Mouse (Mus musculus): ENCODE data around the gene Per1.

Per1 gene

DNA sequence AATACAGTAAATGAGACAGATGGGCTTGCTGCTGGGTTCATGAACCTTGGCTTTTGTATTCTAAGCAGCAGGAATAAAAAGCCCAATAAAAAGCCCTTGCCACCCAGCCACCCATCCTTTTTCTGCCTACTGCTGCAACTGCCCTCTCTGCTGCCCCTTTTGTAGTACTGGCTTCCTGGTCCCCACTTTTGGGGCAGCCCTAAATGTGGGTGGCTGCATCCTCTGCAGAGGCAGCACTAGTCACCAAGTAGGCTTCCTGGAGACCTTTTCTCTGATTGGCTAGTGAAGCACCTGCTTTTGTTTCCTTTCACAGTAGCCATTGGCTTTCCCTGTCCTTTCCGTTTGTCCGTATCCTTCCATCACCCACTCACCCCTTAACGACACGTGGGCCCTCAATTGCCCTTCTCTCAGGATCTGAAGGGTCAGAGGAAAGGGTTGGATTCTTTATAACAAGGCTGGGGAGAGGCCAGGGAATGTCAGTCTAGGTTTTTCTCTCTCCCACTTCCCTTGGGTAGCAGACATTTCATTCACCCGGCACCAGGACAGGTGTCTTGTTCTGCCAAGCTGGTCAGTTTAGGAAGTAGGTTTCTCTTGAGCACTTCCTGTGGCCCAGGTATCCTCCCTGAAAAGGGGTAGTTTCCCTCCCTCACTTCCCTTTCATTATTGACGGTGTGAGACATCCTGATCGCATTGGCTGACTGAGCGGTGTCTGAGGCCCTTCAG, 3.2 kb downstream of the Per1 start:
- in situ Hi-C loops (cut with MboI; ENCODE audit: low sequenced_read_pairs) = no loop called here

DNA sequence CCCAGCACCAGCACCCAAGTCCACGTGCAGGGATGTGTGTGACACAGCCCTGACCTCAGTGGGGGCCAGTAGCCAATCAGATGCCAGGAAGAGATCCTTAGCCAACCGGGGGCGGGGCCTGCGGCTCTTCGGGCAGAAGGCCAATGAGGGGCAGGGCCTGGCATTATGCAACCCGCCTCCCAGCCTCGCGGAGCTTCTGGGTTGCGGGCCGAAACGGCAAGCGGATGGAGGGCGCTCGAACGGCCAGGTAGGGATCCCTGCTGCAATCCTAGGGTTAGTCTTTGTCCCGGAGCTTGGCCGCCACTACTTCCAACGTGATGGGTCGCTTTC, 3.7 kb downstream of the Per1 start:
- in situ Hi-C loops (cut with MboI; ENCODE audit: low sequenced_read_pairs) = no loop called here

DNA sequence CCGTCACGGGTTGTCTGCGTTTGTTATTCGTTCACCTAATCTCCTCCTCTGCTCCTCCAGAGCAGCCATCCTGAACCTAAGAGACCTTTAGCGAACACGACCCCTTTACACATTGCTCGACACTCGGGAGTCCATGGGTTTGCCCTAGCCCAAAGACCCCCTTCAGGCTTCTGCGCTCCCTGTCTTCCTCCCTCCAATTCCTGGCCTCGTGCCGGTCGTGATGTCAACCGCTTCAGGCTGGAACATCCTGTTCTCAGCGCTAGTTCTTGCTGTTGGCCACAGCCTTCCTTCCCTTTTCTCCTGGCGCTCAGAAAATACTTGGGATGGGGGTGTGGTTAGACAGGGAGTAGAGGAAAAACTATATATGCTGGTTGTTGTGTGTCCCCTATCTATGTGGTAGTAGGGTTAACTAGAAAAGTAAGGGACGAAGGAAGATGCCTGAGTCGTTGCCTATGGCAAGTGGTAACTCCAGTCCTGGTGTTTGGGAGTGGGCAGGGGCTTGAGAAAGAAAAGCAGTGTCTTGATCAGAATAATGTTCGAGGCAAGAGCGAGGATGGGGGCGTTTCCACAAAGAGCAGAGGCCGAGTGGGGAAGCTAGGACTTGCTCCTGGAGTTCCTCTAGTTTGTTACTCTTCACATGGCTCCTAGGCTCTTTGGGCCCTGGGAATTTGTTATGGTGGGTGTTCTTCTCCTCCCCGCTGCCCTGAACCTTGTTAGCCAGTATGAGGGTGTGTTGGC, 4.3 kb downstream of the Per1 start:
- in situ Hi-C loops (cut with MboI; ENCODE audit: low sequenced_read_pairs) = no loop called here

DNA sequence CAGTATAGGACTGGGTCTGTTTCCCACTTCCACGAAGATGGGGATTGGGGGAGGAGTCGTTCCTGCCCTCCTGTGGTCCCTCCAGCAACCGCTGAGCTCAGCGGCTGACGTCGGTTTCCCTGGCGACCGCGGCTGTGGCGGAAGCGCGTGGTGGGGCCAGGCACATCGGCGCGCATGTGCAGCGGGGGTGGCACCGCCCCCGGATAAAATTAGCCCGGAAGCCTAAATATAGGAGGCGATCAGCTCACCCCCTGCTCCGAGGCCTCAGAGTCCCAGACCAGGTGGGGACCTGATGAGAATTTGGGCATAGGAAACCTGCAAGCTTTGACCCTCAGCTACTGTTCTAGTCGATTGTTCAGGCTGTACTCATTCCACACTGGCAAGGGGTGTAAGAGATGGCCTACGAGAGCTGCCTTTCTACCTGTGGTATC, 4.9 kb downstream of the Per1 start:
- in situ Hi-C loops (cut with MboI; ENCODE audit: low sequenced_read_pairs) = no loop called here

DNA sequence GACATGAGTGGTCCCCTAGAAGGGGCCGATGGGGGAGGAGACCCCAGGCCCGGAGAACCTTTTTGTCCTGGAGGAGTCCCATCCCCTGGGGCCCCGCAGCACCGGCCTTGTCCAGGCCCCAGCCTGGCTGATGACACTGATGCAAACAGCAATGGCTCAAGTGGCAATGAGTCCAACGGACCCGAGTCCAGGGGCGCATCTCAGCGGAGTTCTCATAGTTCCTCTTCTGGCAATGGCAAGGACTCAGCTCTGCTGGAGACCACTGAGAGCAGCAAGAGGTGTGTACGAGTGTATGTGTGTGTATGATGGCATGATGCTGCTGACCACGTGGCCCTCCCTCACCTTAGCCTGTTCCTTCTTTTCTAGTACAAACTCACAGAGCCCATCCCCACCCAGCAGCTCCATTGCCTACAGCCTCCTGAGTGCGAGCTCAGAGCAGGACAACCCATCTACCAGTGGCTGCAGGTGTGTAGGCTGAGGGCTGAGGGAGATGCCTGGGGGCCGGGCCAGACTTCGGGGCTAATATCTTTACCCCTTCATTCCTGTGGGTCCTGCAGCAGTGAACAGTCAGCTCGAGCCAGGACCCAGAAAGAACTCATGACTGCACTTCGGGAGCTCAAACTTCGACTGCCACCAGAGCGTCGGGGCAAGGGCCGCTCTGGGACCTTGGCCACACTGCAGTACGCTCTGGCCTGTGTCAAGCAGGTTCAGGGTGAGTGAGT, 5.8 kb downstream of the Per1 start:
- in situ Hi-C loops (cut with MboI; ENCODE audit: low sequenced_read_pairs) = no loop called here

DNA sequence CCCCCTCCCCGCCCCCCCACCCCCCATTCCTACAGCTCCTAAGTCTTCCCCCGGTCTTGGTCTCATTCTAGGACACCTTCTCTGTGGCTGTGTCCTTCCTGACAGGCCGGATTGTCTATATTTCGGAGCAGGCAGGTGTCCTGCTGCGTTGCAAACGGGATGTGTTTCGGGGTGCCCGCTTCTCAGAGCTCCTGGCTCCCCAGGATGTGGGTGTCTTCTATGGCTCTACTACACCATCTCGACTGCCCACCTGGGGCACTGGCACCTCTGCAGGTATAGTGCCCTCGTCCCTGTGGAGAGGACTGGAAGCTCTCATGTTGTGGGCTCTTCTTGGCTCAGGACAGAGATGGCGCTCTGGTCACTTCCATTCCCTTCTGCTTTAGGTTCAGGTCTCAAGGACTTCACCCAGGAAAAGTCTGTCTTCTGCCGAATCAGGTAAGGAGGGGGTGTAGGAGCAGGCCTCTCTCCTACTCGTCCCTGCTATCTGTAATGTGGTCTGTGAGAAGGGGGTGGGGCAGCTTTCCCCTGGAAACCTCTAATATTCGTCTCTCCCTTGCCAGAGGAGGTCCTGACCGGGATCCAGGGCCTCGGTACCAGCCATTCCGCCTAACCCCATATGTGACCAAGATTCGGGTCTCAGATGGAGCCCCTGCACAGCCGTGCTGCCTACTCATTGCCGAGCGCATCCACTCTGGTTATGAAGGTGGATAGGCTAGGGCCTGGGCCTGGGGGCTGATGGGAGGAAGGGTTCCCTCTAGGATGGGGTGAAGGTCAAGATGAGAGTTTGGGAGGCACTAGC, 6.8 kb downstream of the Per1 start:
- in situ Hi-C loops (cut with MboI; ENCODE audit: low sequenced_read_pairs) = no loop called here

DNA sequence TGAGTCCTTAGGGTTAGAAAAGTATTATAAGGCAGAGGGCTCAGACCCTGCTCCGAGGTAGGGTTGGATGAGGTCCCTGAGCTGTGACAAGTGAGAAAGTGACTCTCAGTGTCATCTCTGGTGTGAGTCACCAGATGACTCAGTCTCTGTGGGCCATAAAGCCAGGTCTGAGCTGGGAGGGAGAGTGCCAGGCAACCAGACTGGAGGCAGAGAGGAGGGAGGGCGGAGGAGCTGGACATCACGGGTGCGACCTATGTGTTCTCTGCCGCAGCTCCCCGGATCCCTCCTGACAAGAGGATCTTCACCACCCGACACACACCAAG, 7.3 kb downstream of the Per1 start:
- in situ Hi-C loops (cut with MboI; ENCODE audit: low sequenced_read_pairs) = no loop called here

DNA sequence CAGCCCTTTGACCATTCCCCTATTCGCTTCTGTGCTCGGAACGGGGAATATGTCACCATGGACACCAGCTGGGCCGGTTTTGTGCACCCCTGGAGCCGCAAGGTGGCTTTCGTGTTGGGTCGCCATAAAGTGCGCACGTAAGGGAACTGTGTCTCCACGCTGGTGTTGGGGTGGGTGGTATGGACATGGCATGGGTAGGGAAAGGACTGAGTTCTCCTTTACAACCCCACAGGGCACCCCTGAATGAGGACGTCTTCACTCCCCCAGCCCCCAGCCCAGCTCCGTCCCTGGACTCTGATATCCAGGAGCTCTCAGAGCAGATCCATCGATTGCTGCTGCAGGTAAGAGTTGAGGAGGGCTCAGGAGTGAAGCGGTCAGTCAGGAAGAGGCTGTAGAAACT, 8.1 kb downstream of the Per1 start:
- in situ Hi-C loops (cut with MboI; ENCODE audit: low sequenced_read_pairs) = no loop called here

DNA sequence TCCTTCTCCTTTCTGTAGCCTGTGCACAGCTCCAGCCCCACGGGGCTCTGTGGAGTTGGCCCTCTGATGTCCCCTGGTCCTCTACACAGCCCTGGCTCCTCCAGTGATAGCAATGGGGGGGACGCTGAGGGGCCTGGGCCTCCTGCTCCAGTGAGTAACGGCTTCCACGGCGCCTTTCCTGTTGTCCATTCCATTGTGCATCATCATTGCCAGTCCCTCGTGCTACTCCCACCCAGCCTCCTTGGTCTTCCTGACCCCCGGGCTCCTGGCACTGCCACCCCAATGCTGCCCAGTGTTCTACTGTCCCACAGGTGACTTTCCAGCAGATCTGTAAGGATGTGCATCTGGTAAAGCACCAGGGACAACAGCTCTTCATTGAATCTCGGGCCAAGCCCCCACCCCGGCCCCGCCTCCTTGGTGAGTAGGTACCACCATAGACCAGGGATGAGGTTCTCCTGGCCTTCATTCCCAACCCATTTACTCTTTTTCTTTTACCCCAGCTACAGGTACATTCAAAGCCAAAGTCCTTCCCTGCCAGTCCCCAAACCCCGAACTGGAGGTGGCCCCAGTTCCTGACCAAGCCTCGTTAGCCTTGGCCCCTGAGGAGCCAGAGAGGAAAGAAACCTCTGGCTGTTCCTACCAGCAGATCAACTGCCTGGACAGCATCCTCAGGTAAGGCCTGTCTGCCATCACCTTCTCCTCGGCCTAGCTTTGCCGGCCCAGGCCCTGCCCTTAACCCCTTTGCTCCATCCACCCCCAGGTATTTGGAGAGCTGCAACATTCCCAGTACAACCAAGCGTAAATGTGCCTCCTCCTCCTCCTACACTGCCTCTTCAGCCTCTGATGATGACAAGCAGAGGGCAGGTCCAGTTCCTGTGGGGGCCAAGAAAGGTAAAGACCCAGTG, 8.8 kb downstream of the Per1 start:
- in situ Hi-C loops (cut with MboI; ENCODE audit: low sequenced_read_pairs) = no loop called here

DNA sequence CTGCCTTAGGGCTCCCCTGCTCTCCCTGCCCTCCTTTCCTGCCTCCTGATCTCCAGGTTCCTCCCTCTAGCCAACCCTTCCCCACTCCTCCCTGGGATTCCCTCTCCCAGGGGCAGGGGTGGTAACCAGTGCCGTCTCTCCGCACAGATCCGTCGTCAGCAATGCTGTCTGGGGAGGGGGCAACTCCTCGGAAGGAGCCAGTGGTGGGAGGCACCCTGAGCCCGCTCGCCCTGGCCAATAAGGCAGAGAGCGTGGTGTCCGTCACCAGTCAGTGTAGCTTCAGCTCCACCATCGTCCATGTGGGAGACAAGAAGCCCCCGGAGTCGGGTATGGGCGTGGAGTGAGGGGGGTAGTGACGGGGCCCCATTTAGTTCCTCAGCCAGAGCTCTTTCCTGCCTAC, 9.5 kb downstream of the Per1 start:
- in situ Hi-C loops (cut with MboI; ENCODE audit: low sequenced_read_pairs) = no loop called here

DNA sequence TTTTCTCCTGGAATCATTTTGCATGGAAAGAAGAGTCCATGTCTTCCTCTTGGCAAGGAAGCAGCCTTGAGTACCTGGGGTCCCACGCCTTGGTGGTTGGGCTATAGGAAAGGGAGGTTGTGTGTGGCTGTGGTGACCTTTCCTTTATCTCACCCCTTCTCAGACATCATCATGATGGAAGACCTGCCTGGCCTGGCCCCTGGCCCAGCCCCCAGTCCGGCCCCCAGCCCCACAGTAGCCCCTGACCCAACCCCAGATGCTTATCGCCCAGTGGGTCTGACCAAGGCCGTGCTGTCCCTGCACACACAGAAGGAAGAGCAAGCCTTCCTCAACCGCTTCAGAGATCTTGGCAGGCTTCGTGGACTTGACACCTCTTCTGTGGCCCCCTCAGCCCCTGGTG, 10.2 kb downstream of the Per1 start:
- in situ Hi-C loops (cut with MboI; ENCODE audit: low sequenced_read_pairs) = no loop called here

DNA sequence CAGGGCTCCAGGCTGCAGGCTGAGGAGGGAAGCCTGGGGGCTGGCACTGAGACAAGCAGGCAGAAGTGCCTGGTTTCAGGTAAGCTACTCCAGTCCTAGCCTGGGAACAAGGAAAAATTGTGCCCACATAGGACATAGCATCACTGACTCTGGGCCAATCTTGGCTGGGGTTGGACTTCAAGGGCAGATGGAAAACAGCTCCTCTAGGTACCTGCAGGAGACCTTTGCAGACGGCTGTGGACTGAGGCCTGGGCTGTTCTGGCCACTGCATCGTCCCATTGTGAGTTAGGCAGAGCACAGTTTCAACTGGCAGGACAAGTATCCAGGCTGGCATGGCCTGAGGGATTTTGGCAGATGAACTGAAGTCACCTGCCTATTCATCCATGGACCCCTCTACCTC, 10.8 kb downstream of the Per1 start:
- in situ Hi-C loops (cut with MboI; ENCODE audit: low sequenced_read_pairs) = no loop called here

DNA sequence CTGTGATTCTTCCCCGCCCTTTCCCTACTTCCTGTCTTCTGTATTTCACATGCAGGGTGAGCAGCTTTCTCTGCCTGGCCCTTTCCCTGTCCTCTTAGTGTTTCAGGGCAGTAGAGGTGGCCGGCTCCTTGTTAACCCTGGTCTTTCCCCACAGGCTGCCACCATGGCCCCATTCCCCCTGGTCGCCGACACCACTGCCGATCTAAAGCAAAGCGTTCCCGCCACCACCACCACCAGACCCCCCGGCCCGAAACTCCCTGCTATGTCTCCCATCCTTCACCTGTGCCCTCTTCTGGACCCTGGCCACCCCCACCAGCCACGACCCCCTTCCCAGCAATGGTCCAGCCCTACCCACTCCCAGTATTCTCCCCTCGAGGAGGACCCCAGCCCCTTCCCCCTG, 11.3 kb downstream of the Per1 start:
- in situ Hi-C loops (cut with MboI; ENCODE audit: low sequenced_read_pairs) = no loop called here

DNA sequence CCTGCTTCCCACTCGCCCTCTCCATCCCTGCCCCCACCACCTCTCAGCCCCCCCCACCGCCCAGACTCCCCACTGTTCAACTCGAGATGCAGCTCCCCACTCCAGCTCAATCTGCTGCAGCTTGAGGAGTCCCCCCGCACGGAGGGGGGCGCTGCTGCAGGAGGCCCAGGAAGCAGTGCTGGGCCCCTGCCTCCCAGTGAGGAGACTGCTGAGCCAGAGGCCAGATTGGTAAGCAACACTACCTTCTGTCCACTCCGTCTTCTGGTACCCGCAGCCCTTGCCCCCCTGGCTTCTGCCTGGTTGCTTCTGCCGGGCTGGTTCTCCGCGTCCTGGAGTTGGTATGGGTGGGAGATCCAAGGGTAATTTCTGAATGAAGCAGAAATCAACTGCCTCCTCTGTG, 11.8 kb downstream of the Per1 start:
- in situ Hi-C loops (cut with MboI; ENCODE audit: low sequenced_read_pairs) = no loop called here

DNA sequence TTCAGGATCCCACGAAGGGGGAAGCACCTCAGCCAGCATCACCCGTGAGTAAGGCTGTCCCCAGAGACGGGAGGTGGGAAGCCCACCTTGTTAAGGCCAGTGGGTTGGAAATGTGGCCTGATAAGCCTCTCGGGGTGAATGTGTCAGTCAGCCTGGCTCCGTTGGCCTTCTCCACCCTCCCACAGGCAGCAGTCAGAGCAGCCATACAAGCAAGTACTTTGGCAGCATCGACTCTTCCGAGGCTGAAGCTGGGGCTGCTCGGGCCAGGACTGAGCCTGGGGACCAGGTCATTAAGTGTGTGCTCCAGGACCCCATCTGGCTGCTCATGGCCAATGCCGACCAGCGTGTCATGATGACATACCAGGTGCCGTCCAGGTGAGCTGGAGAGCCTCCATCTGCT, 12.7 kb downstream of the Per1 start:
- in situ Hi-C loops (cut with MboI; ENCODE audit: low sequenced_read_pairs) = no loop called here

DNA sequence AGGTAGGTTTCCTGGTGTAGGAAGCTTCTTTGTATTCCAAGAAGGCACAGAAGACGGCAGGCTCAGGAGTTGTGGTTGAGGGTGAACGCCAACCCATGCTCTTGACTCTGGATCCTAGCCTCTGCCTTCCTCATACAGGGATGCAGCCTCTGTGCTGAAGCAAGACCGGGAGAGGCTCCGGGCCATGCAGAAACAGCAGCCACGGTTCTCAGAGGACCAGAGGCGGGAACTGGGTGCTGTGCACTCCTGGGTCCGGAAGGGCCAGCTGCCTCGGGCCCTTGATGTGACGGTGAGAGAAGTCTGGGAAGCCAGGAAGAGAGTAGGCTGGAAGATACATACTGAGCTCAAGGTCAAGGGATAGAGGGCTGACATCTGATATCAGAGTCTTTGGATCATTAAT, 13.2 kb downstream of the Per1 start:
- in situ Hi-C loops (cut with MboI; ENCODE audit: low sequenced_read_pairs) = no loop called here

DNA sequence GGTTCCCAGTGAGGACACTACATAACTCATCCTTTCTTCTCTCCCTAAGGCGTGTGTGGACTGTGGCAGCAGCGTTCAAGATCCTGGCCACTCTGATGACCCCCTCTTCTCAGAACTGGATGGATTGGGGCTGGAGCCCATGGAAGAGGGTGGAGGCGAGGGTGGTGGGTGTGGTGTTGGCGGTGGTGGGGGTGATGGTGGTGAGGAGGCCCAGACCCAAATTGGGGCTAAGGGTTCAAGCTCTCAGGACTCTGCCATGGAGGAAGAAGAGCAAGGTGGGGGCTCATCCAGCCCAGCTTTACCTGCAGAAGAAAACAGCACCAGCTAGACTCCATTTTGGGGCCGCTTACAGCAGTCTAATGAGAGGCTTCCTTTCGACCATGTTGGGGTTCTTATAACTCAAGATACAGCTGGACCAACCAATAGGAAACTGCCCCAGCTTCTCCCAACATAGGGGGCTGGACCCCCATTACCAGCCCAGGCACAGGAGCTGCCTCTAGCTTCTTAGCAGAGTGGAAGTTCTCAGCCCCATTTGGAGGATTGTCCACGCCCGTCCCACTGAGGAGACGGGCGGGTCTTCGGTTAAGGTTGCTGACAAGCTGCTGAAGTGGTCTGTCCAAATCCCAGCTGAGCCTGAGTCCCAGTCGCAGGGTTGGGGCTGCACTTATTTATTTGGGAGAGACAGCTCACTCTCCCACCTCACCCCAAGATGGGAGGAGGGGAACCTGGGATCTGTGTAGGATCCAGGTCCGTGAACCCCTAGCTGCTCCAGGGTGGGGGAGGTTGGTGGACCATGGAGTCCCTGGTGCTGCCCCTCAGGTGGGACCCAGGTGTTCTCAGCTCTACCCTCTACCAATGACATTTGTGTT, 14.2 kb downstream of the Per1 start:
- in situ Hi-C loops (cut with MboI; ENCODE audit: low sequenced_read_pairs) = no loop called here

DNA sequence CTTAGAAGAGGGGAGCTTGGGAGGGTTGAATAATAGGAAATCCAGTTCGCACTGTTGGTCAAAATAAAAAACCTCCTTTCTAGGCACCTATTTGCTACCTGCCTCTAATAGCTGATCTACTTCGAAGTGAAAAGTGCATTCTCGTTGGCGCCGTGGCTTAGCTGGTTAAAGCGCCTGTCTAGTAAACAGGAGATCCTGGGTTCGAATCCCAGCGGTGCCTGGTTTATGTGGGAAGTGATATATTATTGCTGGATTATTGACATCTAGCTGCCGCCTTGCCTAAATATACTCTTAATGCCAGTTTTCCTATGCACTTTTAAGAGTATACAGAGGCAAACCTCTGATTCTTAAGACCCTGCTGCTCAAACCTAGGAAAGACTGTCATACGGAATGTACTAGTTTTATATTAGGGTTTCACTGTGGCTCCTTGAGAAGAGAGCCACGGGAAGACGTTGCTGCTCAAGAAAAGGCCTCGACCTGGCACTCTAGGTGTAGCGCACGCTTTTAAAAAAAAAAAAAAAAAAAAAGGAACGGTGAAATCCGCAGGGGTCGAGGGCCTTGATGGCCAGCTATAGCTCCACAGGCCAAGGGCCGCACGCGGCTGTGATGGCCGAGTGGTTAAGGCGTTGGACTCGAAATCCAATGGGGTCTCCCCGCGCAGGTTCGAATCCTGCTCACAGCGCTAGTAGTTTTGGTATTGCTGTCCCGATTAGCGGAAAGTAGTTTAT, 15.5 kb downstream of the Per1 start:
- in situ Hi-C loops (cut with MboI; ENCODE audit: low sequenced_read_pairs) = no loop called here

All from CH12F3 (cell line).